In genomic region chr16:48911184-48911583, GRCm38 (mm10) we compare ENCODE assay signal across 24 mouse cellular contexts. TPM values are rescaled to one million over a fixed set of nuclear protein-coding genes. Genes with fewer than 3 reads are reported as not detected.
"Had no signal": no experiment of that assay in that cellular context is flagged by ENCODE, and none has a peak within 500 bp of the region (broad histone marks: within the 10 kb centered on the region; RNA-seq: fewer than 3 reads in every experiment).

No protein-coding gene starts in this region.

- H3K9me3 ChIP-seq: intestine, embryonic 15.5 days; kidney, embryonic 15.5 days; liver, embryonic 15.5 days; midbrain, embryonic 10.5 days; midbrain, embryonic 13.5 days; neural tube, embryonic 13.5 days had no signal

- H3K4me2 ChIP-seq: intestine, embryonic 15.5 days; kidney, embryonic 15.5 days; liver, embryonic 15.5 days; lung, embryonic 14.5 days; midbrain, embryonic 13.5 days; neural tube, embryonic 13.5 days had no signal

- H3K4me1 ChIP-seq: intestine, embryonic 15.5 days; kidney, embryonic 15.5 days; liver, embryonic 15.5 days; midbrain, embryonic 10.5 days; midbrain, embryonic 13.5 days; neural tube, embryonic 13.5 days had no signal

- H3K36me3 ChIP-seq: intestine, embryonic 15.5 days; kidney, embryonic 15.5 days; liver, embryonic 15.5 days; midbrain, embryonic 10.5 days; midbrain, embryonic 13.5 days; neural tube, embryonic 13.5 days had no signal

- H3K9ac ChIP-seq: intestine, embryonic 15.5 days; kidney, embryonic 15.5 days; liver, embryonic 15.5 days; lung, embryonic 14.5 days; midbrain, embryonic 13.5 days; neural tube, embryonic 13.5 days had no signal

- H3K4me3 ChIP-seq: intestine, embryonic 15.5 days; kidney, embryonic 15.5 days; left cerebral cortex, adult 2 months; liver, embryonic 15.5 days; midbrain, embryonic 10.5 days; midbrain, embryonic 13.5 days; myocyte; neural tube, embryonic 13.5 days had no signal

- ATAC-seq: intestine, embryonic 15.5 days; lung, postnatal 0 days; midbrain, embryonic 13.5 days; midbrain, embryonic 16.5 days had no signal

- H3K27ac ChIP-seq: intestine, embryonic 15.5 days; kidney, embryonic 15.5 days; left cerebral cortex, adult 2 months; liver, embryonic 15.5 days; midbrain, embryonic 10.5 days; midbrain, embryonic 13.5 days; neural tube, embryonic 13.5 days had no signal

- DNase-seq: kidney, adult 11 months; kidney, adult 8-10 months; kidney, postnatal 10 days; kidney, postnatal 36 days; layer of hippocampus, postnatal 36 days; lung, embryonic 14.5 days; retina, postnatal 1 day; thymus, adult 18-20 months; thymus, postnatal 4 days had no signal

- H3K27me3 ChIP-seq: intestine, embryonic 15.5 days; kidney, embryonic 15.5 days; liver, embryonic 15.5 days; midbrain, embryonic 13.5 days; neural tube, embryonic 13.5 days had no signal

RNA-seq across cellular contexts. Expression of gene Retnlg, which starts 38.8 kb away (rescaled TPM):
- total RNA-seq: layer of hippocampus, adult 8-10 months; layer of hippocampus, postnatal 10 days; layer of hippocampus, postnatal 36 days; left cerebral cortex, postnatal 10 days had no signal
- polyA plus RNA-seq: limb, embryonic 11.5 days; lung, embryonic 14.5 days; midbrain, embryonic 10.5 days; midbrain, embryonic 16.5 days; myocyte; testis, adult 2 months had no signal
